Mouse (Mus musculus) cerebellum, adult (tissue): ENCODE results near the gene Atxn1.

Source experiments
- ATAC-seq: cut with Nextera tagmentation; 2 replicates; pipeline ENCODE4 v1.9.2; 2017; ENCODE audit warnings: mild to moderate bottlenecking, moderate library complexity, mixed read lengths; ENCODE audit not compliant: insufficient number of reproducible peaks, low FRiP score, low TSS enrichment

Gene Atxn1

DNA sequence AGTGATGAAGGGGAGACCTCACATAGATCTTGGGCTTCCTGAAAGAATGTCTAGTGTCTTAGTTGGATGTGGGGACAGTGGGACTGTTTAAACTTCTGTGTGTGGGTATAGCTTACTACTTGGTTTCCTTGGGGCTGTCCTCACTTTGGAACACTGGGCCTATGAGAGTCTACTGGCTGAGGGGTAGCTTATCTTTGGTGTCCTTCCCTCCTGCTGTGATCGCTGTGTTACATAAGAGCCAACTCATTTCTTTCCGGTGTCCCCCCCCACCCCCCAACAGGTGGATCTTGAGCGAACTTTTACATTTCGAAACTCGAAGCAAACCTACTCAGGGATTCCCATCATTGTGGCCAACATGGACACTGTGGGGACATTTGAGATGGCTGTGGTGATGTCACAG lies 450.7 kb downstream of the Atxn1 start:
- no peak for ATAC-seq

DNA sequence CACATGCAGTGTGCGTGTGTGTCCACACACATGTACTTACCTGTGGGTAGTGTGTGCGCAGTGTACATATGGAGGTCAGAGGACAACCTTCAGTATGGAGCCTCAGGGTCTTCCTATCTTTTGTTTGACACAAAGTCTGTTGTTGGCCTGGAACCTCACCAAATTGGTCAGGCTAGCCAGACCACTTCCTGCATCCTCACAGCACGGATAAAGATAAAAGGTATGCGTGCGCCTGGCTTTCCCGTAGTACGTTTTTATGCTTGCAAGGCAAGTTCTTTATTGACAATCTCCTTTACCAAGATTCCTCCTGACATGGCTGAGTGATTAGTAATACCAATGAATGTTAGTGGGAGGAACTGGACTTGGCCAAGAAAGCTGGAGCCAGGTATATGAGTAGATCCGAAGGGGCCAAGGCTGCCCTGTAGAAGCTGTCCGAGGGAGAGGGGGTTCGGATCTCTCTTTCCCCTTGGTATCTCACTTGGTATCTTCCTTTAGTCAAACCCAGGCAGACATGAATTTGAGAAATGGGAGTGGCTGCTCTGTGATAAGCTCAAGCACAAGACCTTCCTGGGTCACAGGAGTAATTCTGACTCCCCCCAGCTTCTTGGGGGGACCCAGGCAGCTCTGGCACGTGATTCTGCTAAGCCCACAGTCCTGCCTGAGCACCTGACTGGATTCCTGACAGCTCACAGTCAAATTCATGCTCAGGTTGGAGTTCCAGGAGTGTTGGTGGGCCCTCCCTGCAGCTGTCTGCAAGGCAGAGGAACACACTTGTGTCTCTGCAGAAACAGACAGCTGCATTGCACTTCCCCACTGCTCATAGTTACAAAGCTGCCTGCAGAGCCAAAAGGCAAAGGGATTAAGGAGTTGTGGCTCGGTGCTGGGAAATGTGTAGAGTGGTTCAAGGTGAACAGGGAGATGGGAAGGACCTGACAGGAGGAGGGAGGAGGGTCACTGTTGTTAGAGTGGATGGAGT lies 451.5 kb downstream of the Atxn1 start:
- no peak for ATAC-seq

DNA sequence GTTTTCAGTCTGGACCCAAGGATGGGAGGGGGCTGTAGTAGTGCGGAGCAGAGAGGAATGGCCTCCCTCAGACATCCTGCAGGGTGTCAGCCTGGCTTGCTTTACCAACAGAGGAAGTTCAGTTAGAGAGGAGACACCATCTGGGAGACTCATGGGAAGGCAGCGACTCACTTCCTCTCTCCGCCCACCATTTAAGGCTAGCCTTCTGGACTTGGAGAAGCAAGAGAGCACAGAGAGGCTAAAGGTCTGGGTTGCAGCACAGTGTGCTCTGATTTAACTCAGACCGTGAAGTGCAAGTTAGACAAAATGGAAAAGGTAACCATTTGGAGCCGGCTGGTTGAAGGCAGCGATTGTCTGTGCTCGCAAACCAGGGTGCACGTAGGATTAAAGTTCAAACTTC lies 452.3 kb downstream of the Atxn1 start:
- ATAC-seq = no peak

DNA sequence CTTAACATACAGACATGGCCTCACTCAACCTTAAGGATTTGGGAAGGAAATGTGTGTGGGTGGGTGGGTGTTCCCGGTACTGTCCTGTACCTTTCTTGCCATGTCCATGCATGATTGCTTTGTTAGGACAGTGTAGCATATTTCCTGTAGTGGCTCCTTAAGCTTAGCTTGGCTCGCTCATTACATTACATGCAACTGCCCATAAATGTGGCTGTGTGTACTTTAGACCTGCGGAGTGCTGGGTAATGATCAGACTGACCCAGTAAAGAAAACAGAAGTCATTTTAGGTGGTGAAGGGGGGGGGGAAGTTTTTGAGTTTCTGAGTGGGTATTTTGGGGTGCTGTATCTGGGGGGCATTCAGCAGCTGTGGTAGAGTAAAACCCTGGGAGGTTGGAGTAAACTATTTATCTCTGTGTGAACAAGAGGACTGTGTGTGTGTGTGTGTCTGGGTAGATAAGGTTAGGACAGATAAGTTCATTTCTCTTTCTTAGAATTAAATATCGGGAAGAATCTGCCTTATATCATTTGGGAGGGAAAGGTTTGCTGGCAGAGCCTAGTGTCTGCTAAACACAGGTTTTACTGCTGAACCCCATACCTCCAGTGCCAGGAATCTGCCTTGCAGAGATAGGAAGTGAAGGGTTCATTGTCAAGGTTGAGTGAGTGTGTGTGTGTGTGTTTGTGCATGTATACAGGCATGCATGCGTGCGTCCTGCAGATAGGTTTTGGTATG lies 452.9 kb downstream of the Atxn1 start:
- no peak for ATAC-seq

DNA sequence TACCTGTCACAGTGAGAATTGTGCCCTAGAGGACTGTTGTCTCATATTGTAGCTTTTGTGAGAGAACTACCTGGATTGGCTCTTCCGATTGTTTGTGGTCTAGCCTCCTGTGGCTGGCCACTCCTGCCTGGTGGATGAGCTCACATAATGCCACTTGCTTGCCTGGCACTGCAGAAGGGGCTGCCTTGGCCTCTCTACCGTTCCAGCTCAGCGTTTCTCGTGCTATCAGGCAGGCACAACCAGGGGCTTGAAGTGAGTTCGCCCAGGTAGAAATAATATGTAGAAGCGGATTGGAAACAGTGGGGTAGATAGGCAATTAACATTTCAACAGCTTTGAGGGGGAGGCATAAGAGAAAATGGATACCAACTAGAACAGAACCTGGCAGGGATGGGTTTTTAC lies 455.4 kb downstream of the Atxn1 start:
- no peak for ATAC-seq

DNA sequence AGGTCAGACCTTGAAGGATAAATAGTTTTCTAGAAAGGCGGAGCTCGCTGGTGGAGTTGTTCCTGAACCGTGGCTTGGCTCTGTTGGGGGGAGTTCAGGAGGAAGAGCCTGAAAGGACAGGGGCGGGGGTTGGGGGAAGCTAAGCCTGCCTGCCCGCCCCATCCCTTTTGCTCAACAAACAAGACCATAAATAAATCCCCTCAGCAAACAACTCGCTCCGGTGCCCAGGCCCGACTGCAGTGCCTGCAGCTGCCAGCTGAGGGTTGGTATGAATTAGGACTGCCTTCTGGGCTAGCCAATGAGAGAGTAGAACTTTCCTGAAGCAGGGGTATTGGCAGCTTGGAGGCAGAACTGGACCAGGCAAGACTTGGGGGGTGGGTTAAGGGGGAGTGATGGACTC lies 456.3 kb downstream of the Atxn1 start:
- peak; percentile 65; the same call in 1 of the 2 replicates for ATAC-seq

DNA sequence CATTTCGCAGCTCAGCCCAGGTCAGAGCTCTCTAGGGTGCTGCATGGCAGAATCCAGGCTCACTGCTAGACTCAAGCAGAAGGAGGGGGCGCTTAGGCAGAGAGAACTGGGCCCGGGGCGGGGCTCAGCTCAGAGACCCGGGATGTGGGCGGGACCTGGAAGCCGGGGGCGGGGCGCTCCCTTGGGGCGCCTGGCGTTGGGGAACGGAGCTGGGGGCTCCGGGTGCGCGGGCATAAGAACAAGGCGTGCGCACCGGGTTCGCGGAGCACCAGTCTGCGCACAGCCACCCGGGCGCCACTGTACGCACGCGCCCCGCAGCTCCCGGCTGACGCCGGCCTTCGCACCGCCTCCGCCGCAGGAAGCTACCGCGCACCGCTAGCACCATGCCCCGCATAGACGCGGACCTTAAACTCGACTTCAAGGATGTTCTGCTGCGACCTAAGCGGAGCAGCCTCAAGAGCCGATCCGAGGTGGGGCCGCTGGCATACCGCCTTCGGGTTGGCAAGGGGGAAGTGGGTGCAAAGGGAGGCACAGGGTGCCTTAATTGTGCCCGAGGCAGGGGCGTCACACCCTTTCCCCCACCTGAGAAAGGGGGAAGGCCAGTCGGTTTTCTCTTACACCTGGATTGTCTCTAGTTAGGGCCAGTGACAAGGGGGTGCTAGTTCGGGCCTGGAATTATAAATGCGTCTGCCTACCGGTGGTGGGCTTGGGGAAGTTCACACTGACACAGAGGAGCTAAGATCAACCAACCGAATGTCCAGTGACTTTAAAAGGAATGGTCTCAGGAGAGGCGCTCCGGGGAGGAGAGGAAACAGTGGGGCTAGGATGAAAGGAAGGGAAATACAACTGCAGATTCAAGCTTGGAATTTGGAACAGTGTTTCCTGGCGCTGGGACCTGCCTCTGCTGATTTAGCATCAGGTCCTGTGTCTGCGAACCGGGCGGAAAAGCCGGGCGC lies 457.3 kb downstream of the Atxn1 start, which contains the start of gene Gmpr:
Gene Gmpr (plus strand): TSS at position 171 of the 956 bp plus-strand sequence.
- peak; percentile 65 for ATAC-seq

DNA sequence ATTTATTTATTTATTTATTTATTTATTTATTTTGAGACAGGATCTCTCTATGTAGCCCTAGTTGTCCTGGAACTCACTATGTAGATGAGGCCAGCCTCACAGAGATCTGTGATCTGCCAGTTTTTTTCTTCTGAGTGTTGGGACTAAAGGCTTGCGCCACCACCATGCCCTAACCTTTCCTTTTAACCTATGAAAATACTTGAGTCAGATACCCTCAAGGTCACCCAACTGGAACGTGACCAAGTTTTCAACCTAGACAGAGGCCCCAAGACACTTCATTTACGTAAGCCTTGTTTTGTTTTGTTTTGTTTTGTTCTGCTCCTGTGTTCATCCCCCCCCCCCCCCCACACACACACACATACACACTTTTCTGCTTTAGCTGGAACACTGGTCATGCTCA lies 459.3 kb downstream of the Atxn1 start:
- ATAC-seq = no peak

DNA sequence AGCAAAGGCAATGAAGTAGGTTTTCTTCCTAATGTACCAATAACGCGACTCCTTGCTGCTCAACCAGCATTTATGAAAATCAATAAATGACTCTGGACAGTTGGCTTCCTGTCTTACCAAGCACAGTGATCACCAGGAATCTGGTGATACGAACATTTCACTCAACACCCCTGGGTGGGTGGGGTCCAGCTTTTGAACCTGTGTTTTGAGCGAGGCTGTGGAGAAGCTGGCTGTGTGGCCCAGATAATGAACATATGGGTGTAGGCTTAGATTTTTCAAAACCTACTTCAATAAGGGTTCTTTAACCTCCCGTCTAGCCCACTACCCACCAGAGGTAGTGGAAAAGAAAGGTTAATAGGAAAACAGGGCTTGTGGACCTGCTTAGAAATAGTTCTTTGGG lies 462.0 kb downstream of the Atxn1 start:
- no peak for ATAC-seq

DNA sequence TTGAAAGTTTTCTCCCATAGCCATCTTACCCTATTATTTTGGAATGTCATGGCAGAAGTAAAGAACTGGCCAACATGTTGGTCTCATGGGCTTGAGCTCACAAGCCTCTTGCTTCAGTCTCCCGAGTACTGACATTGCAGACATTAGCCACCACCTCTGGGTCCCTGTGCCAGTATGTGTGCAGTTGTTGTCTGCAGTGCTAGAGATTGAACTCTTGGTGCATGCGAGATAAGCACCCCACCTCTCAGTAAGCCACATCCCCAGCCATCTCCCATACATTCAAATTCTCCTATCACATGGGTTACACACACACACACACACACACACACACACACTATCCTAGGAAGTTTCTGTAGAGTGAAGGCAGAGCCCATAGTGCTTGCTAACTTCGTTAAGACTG lies 464.9 kb downstream of the Atxn1 start:
- ATAC-seq = no peak
